Mouse (Mus musculus) megakaryocyte, embryonic 14.5 days (primary cell): ENCODE data around the gene Thg1l.

Source experiments
- FLI1 ChIP-seq: IDR thresholded peaks from 2 replicates; pipeline ENCODE4 v1.6.1; 2012; ENCODE audit warnings: low read length, inconsistent platforms, mixed read lengths
- GATA1 ChIP-seq: IDR thresholded peaks from 3 replicates; pipeline ENCODE4 v1.6.1; 2012; ENCODE audit warnings: mixed read lengths, low read length, inconsistent platforms, borderline replicate concordance

GRCm38 (mm10) chr11:45980893-45981253 lies 25.6 kb upstream of the Thg1l start:
- TF ChIP-seq GATA1 (no peak), FLI1 (no peak)
